Mouse (Mus musculus) forebrain, embryonic 11.5 days (tissue): ENCODE results near the gene Xirp2. TPM values are rescaled to one million over a fixed set of nuclear protein-coding genes. Genes with fewer than 3 reads are reported as not detected.
"Not testable (repeated sequence)": the region's sequence is repeated elsewhere in the genome, so short reads cannot be mapped to it uniquely, and the experiment has no call there.

ENCODE experiments used
- ATAC-seq: fragments of 200-750 bp; cut with Nextera tagmentation; replicated peaks from 2 replicates; pipeline ENCODE4 v1.8.0; 2017; ENCODE audit warnings: moderate TSS enrichment; ENCODE audit not compliant: low FRiP score
- DNase-seq: peaks from one replicate; pipeline ENCODE4 v3.0.0-alpha.2; 2017; ENCODE audit warnings: low spot score
- H3K27ac ChIP-seq: fragments of 300-500 bp; sonication (generic); 2 replicates; pipeline ENCODE4 v1.5.1; 2014; ENCODE audit warnings: low read depth, low read length
- H3K27me3 ChIP-seq: fragments of 300-500 bp; sonication (generic); 2 replicates; pipeline ENCODE4 v1.6.1; 2014; ENCODE audit warnings: mild to moderate bottlenecking, low read length, mixed read lengths; ENCODE audit not compliant: control insufficient read depth, insufficient read depth
- H3K36me3 ChIP-seq: fragments of 300-500 bp; sonication (generic); 2 replicates; pipeline ENCODE4 v1.6.1; 2014; ENCODE audit warnings: mild to moderate bottlenecking, low read length, moderate library complexity, mixed read lengths; ENCODE audit not compliant: control insufficient read depth, insufficient read depth
- H3K4me1 ChIP-seq: fragments of 300-500 bp; sonication (generic); replicated peaks from 2 replicates; pipeline ENCODE4 v1.6.1; 2014; ENCODE audit warnings: low read length, mixed read lengths; ENCODE audit not compliant: control insufficient read depth, insufficient read depth
- H3K4me2 ChIP-seq: fragments of 300-500 bp; sonication (generic); 2 replicates; pipeline ENCODE4 v1.6.1; 2014; ENCODE audit warnings: low read depth, mild to moderate bottlenecking, low read length, moderate library complexity, mixed read lengths; ENCODE audit not compliant: severe bottlenecking
- H3K4me3 ChIP-seq: fragments of 300-500 bp; sonication (generic); 2 replicates; pipeline ENCODE4 v1.5.1; 2014; ENCODE audit warnings: low read depth, low read length
- H3K9ac ChIP-seq: fragments of 300-500 bp; sonication (generic); 2 replicates; pipeline ENCODE4 v1.6.1; 2014; ENCODE audit warnings: low read length
- H3K9me3 ChIP-seq: fragments of 300-500 bp; sonication (generic); 2 replicates; pipeline ENCODE4 v1.6.1; 2016; ENCODE audit warnings: low read length, mixed read lengths; ENCODE audit not compliant: control insufficient read depth
- WGBS: fragments of 180-500 bp; shearing (Covaris S2); extraction: QIAGEN DNeasy Blood & Tissue Kit; methylation state at CpG from one replicate; pipeline ENCODE4 v1.1.7; 2014; 5-methylcytosine and 5-hydroxymethylcytosine counted together
- polyA plus RNA-seq: library from polyadenylated mRNA; unstranded; fragments of >200 nt; fragmentation: Nextera tagmentation; extraction: Ambion mirVana; gene quantifications from 2 replicates; pipeline ENCODE4 v1.2.1, GENCODE M21; 2014

Xirp2 gene
- not detected in 2 replicates for polyA plus RNA-seq

GRCm38 (mm10) chr2:67445780-67446179 lies at the start of gene Xirp2:
Xirp2 (plus strand) TSS chr2:67446002.
- Histone ChIP-seq H3K4me1 (no peaks in the 10 kb centered on the region), H3K36me3 (no peaks in the 10 kb centered on the region), H3K4me2 (no peak within 1 kb of the TSS), H3K9me3 (no peaks in the 10 kb centered on the region), H3K9ac (no peak within 1 kb of the TSS), H3K4me3 (no peak within 1 kb of the TSS), H3K27ac (no peak within 1 kb of the TSS), H3K27me3 (no peaks in the 10 kb centered on the region)
- WGBS: 83% methylated on average over 3 of the region's 3 CpGs
- DNase-seq (no peak), ATAC-seq (no peak)

- not testable (repeated sequence) for H3K4me1 ChIP-seq, DNase-seq, H3K4me3 ChIP-seq, H3K9ac ChIP-seq, H3K4me2 ChIP-seq, H3K9me3 ChIP-seq, H3K27ac ChIP-seq, H3K36me3 ChIP-seq, ATAC-seq, H3K27me3 ChIP-seq
- no CpG with 5 or more reads among the region's 1 CpGs for WGBS
These were observed 32.4 kb upstream of the Xirp2 start, which contains the start of gene Gm21830 for GRCm38 (mm10) chr2:67413425-67413824. Gm21830 (plus strand) TSS chr2:67413725.

- Histone ChIP-seq H3K27ac (no peak overlapping the region), H3K4me2 (no peak overlapping the region), H3K4me3 (no peak overlapping the region), H3K4me1 (no peaks in the 10 kb centered on the region), H3K9me3 (no peaks in the 10 kb centered on the region), H3K36me3 (no peaks in the 10 kb centered on the region), H3K9ac (no peak overlapping the region), H3K27me3 (no peaks in the 10 kb centered on the region)
- ATAC-seq (no peak), DNase-seq (no peak)
These were observed 24.9 kb upstream of the Xirp2 start for GRCm38 (mm10) chr2:67420853-67421252.

- no peaks in the 10 kb centered on the region for H3K9me3 ChIP-seq
- ATAC-seq: no peak
- H3K36me3 ChIP-seq: no peaks in the 10 kb centered on the region
- H3K27me3 ChIP-seq: no peaks in the 10 kb centered on the region
- no peak overlapping the region for H3K4me3 ChIP-seq
- H3K9ac ChIP-seq: no peak overlapping the region
- no peak overlapping the region for H3K4me2 ChIP-seq
- 86% methylated on average over 1 of the region's 1 CpGs for WGBS
- H3K4me1 ChIP-seq: no peaks in the 10 kb centered on the region
- H3K27ac ChIP-seq: no peak overlapping the region
- no peak for DNase-seq
These were observed 23.0 kb upstream of the Xirp2 start for GRCm38 (mm10) chr2:67422799-67423198.

- no peak within 1 kb of the TSS for H3K27ac ChIP-seq
- no peak within 1 kb of the TSS for H3K4me3 ChIP-seq
- no peaks in the 10 kb centered on the region for H3K36me3 ChIP-seq
- H3K4me2 ChIP-seq: no peak within 1 kb of the TSS
- no peak within 1 kb of the TSS for H3K9ac ChIP-seq
- no peak for ATAC-seq
- no peaks in the 10 kb centered on the region for H3K4me1 ChIP-seq
- no peaks in the 10 kb centered on the region for H3K9me3 ChIP-seq
- H3K27me3 ChIP-seq: no peaks in the 10 kb centered on the region
- 57% methylated on average over 2 of the region's 2 CpGs for WGBS
- no peak for DNase-seq
These were observed 12.7 kb upstream of the Xirp2 start, which contains the start of gene Gm26727 for GRCm38 (mm10) chr2:67433081-67433480. Gm26727 (minus strand) TSS chr2:67433181.

- Histone ChIP-seq H3K4me2 (no peak overlapping the region), H3K4me3 (no peak overlapping the region), H3K36me3 (no peaks in the 10 kb centered on the region), H3K27ac (no peak overlapping the region), H3K4me1 (no peaks in the 10 kb centered on the region), H3K27me3 (no peaks in the 10 kb centered on the region), H3K9me3 (no peaks in the 10 kb centered on the region), H3K9ac (no peak overlapping the region)
- ATAC-seq (no peak), DNase-seq (no peak)
- WGBS: 89% methylated on average over 8 of the region's 8 CpGs
These were observed 7.5 kb upstream of the Xirp2 start for GRCm38 (mm10) chr2:67438309-67438708.

- H3K4me1 ChIP-seq: no peaks in the 10 kb centered on the region
- H3K36me3 ChIP-seq: no peaks in the 10 kb centered on the region
- no peak overlapping the region for H3K4me3 ChIP-seq
- no peak for ATAC-seq
- no peak for DNase-seq
- no peak overlapping the region for H3K4me2 ChIP-seq
- no peaks in the 10 kb centered on the region for H3K27me3 ChIP-seq
- H3K9ac ChIP-seq: no peak overlapping the region
- H3K9me3 ChIP-seq: no peaks in the 10 kb centered on the region
- H3K27ac ChIP-seq: no peak overlapping the region
- 83% methylated on average over 1 of the region's 1 CpGs for WGBS
These were observed 970 bp downstream of the Xirp2 start for GRCm38 (mm10) chr2:67446772-67447171.

- Histone ChIP-seq H3K4me3 (no peak overlapping the region), H3K27me3 (no peaks in the 10 kb centered on the region), H3K4me1 (no peaks in the 10 kb centered on the region), H3K9ac (no peak overlapping the region), H3K4me2 (no peak overlapping the region), H3K27ac (no peak overlapping the region), H3K36me3 (no peaks in the 10 kb centered on the region), H3K9me3 (no peaks in the 10 kb centered on the region)
- DNase-seq: no peak
- WGBS: 80% methylated on average over 12 of the region's 12 CpGs
- ATAC-seq: no peak
These were observed 1.4 kb downstream of the Xirp2 start for GRCm38 (mm10) chr2:67447206-67447605.

GRCm38 (mm10) chr2:67460857-67461256 lies 15.1 kb downstream of the Xirp2 start:
- Histone ChIP-seq H3K4me3 (no peak overlapping the region), H3K27me3 (no peaks in the 10 kb centered on the region), H3K4me1 (no peaks in the 10 kb centered on the region), H3K9ac (no peak overlapping the region), H3K4me2 (no peak overlapping the region), H3K36me3 (no peaks in the 10 kb centered on the region), H3K27ac (no peak overlapping the region), H3K9me3 (no peaks in the 10 kb centered on the region)
- no peak for ATAC-seq
- no peak for DNase-seq
- 89% methylated on average over 3 of the region's 3 CpGs for WGBS
